Mouse (Mus musculus) leukemia stem cell, adult 10-12 weeks (primary cell): ENCODE measurements around the gene Etv1. TPM values are rescaled to one million over a fixed set of nuclear protein-coding genes. Genes with fewer than 3 reads are reported as not detected.

Source experiments
- polyA plus RNA-seq: library from polyadenylated mRNA; stranded (reverse); fragments of >175 nt; gene quantifications from 2 replicates; pipeline ENCODE4 v1.2.3, GENCODE M21; 2012; ENCODE audit warnings: low replicate concordance

The Etv1 gene
- not detected in 2 replicates for polyA plus RNA-seq

GRCm38 (mm10) chr12:38779186-38779777, at the start of gene Etv1:
Etv1 (plus strand) TSS chr12:38779380.

